Mouse (Mus musculus): Measurements from ENCODE around the gene Pptc7. TPM values are rescaled to one million over a fixed set of nuclear protein-coding genes. Genes with fewer than 3 reads are reported as not detected.

Gene Pptc7
- polyA plus RNA-seq, 1 experiment from 2014 or later, result 10.7 TPM

DNA sequence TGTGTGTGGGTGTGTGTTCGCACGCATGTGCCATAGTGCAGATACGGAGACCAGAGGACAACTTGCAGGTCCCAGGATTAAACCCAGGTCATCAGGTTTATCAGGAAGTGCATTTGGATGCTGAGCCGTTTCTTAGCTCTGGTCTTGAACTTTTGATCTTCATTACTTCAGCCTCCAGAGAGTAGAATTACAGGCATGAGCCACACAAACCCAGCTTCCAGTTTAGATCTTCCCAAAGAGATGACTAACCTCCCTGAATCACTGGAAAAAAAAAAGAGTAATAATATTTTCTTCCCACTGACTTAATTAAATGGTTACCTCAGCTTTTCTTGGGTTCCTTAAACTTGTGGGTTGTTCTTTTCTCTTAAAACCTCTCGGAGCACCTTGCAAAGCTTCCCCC is 11.3 kb upstream of the Pptc7 start:
- Histone ChIP-seq H3K27ac (no peak overlapping the region), H3K27me3 (no peaks in the 10 kb centered on the region), H3K4me2 (no peak overlapping the region), H3K4me1 (peaks cover 8% of the 10 kb centered on the region), H3K4me3 (replicated peaks) (no peak overlapping the region), H3K36me3 (replicated peaks) (no peaks in the 10 kb centered on the region), H3K9ac (no peak overlapping the region), H3K9me3 (no peaks in the 10 kb centered on the region)
- 89% methylated on average over 5 of the region's 5 CpGs for WGBS
- no peak for ATAC-seq (ENCODE audit: low FRiP score)

DNA sequence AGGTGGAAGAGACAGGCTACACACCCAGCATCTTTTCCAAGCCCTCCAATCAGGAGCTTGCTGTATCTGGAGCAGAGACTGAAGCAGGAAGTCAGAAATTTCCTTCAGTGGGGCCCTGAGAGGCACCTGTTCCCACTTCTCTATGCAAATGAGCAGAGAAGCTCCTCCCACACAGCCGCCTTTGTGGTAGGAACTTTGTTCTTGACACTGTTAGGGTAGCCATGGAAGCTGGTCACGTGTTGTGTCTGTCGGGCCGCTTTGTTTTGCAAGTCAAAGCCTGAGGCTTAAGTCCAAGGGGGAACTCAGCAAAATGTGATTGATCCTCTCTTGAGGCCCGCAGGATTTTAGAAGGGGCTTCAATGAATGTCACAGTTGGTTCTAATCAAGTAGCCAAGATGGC is 9.4 kb upstream of the Pptc7 start:
- peaks cover 8% of the 10 kb centered on the region for H3K4me1 ChIP-seq
- H3K36me3 ChIP-seq (replicated peaks), result no peaks in the 10 kb centered on the region
- H3K27ac ChIP-seq, result no peak overlapping the region
- no peaks in the 10 kb centered on the region for H3K9me3 ChIP-seq
- no peak for ATAC-seq (ENCODE audit: low FRiP score)
- no peaks in the 10 kb centered on the region for H3K27me3 ChIP-seq
- WGBS, result 8% methylated on average over 5 of the region's 5 CpGs
- no peak overlapping the region for H3K4me3 ChIP-seq (replicated peaks)
- H3K9ac ChIP-seq, result no peak overlapping the region
- H3K4me2 ChIP-seq, result no peak overlapping the region

DNA sequence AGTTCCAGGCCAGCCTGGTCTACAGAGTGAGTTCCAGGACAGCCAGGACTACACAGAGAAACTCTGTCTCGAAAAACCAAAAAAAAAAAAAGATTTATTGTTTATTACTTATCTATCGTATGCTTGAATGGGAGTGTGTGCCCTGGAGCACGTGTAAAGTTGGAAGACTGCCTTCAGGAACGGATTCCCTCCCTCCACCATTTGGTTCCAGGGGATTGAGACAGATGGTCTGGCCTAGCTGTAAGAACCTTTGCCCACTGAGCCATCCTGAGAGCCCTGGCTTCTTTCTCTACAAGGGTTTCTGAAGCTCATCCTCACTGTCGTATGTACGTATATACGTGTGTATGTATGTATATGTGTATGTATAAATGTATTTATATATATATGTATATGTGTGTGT is 5.2 kb upstream of the Pptc7 start:
- 91% methylated on average over 7 of the region's 7 CpGs for whole genome bisulfite sequencing

DNA sequence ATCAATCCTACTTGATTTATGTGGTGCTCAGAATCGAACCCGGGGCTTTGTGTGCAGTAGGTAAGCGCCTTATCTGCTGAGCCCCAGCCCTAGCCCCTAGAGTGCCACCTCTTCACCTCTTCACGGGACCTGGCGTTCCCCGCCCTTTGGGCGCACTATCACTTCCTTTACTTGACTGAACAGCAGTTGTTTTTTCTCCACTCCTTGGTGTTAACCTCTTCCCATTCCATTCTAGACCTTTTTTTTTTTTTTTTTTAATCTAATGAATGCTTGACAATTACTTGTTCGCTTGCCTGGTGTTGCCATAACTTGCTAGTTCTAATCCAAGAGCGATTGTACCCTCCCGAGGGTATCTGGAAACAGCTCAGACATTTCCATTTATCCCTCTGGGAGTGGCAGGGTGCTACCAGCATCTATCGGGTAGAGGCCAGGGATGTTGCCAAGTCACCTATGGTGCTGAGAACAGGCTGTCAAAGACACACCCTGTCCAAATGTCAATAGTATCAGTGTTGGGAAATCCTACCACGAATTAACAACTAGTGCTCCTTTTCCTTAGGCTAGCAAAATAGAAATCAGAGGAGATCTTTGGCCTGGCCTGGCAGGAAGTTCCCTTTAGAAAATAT is 4.3 kb upstream of the Pptc7 start:
- Histone ChIP-seq H3K27me3 (peaks cover 5% of the 10 kb centered on the region), H3K4me1 (peaks cover 16% of the 10 kb centered on the region), H3K27ac (no peak overlapping the region), H3K9me3 (no peaks in the 10 kb centered on the region), H3K36me3 (replicated peaks) (no peaks in the 10 kb centered on the region), H3K9ac (no peak overlapping the region), H3K4me2 (no peak overlapping the region), H3K4me3 (replicated peaks) (no peak overlapping the region)
- ATAC-seq (ENCODE audit: low FRiP score), result no peak
- 80% methylated on average over 12 of the region's 12 CpGs for WGBS

More for the DNA sequence above, 5.2 kb upstream of the Pptc7 start:
- H3K9me3 ChIP-seq, result no peaks in the 10 kb centered on the region
- H3K36me3 ChIP-seq (replicated peaks), result no peaks in the 10 kb centered on the region
- peaks cover 5% of the 10 kb centered on the region for H3K27me3 ChIP-seq
- H3K4me3 ChIP-seq (replicated peaks), result no peak overlapping the region
- no peak overlapping the region for H3K27ac ChIP-seq
- H3K9ac ChIP-seq, result no peak overlapping the region
- H3K4me2 ChIP-seq, result no peak overlapping the region
- ATAC-seq (ENCODE audit: low FRiP score), result no peak
- peaks cover 19% of the 10 kb centered on the region for H3K4me1 ChIP-seq

DNA sequence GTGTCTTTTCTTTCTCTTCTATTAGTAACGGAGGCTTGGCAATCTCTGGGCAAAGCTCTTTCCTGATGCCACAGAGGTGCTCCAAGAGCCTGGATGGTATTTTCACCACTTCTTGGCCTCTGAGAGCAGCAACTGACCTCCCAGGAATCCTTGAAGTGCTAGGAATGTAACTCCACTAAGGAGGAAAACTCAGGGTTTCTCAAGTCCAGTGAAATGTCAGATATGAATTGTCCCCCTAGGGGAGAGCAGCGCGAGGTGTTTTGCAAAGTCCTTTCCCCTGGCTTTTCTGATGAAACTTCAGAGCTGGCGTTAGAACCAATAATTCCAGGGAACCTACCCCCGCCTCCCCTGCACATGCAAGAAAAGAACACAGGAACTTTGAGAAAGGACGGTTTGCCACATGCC is 3.7 kb upstream of the Pptc7 start:
- Histone ChIP-seq H3K4me1 (peaks cover 16% of the 10 kb centered on the region), H3K9ac (no peak overlapping the region), H3K27me3 (peaks cover 5% of the 10 kb centered on the region), H3K36me3 (replicated peaks) (no peaks in the 10 kb centered on the region), H3K27ac (no peak overlapping the region), H3K4me3 (replicated peaks) (no peak overlapping the region), H3K9me3 (no peaks in the 10 kb centered on the region), H3K4me2 (no peak overlapping the region)
- WGBS, result 51% methylated on average over 6 of the region's 6 CpGs
- no peak for ATAC-seq (ENCODE audit: low FRiP score)

DNA sequence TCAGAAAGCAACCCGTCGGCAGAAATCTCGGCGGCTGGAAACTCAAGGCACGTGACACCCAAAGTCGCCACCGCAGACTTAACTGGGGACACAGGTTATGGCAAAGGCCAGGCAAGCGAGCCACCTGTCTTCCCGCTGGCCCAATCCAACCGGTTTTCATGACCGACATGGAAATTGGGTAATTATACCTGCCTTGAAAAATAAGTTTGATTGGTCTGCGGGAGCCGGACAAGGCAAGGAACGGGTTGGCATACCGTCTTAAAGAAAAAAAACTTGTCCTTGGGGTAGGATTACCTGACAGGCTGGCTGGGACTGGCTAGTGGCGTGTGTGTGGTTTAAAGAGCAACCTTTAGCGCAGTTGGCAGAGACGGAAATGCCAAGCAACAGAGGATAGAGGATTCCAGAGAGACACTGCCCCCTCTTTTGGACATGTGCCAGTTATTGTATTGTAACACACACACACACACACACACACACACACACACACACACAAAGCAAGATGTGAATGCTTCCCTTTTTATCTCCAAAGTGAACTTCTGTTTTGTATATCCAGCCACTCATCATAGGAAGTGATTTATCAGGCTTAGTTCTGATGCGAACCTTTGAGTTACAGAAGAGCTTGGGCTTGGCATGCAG is 3.2 kb upstream of the Pptc7 start:
- H3K9me3 ChIP-seq, result no peaks in the 10 kb centered on the region
- H3K4me2 ChIP-seq, result no peak overlapping the region
- no peaks in the 10 kb centered on the region for H3K36me3 ChIP-seq (replicated peaks)
- no peak for ATAC-seq (ENCODE audit: low FRiP score)
- H3K4me3 ChIP-seq (replicated peaks), result no peak overlapping the region
- peaks cover 21% of the 10 kb centered on the region for H3K4me1 ChIP-seq
- no peak overlapping the region for H3K9ac ChIP-seq
- peaks cover 5% of the 10 kb centered on the region for H3K27me3 ChIP-seq
- H3K27ac ChIP-seq, result no peak overlapping the region
- 44% methylated on average over 19 of the region's 19 CpGs for WGBS

DNA sequence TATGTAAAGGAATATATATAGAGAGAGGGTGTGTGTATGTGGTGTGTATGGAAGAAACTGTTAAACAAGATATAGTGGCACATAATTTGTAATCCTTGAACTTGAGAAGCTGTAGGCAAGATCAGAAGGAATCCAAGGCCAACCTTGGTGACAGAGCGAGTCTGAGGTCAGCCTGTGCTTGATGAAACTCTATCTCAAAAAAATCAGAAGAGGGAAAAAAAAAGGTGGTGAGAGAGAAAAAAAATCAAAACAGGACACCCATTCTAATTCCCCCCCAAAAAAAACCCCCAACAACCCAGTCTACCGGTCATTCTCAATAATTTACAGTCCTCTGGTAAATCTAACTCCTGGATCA is 360 bp upstream of the Pptc7 start:
- H3K4me3 ChIP-seq (replicated peaks), result peak overlapping the region; percentile 99
- WGBS, result 27% methylated on average over 2 of the region's 2 CpGs
- ATAC-seq (ENCODE audit: low FRiP score), result 0 out of 2 replicates have a peak, but pooled peaks have one; percentile 4
- H3K27ac ChIP-seq, result no peak overlapping the region
- no peak overlapping the region for H3K9ac ChIP-seq
- H3K9me3 ChIP-seq, result no peaks in the 10 kb centered on the region
- H3K36me3 ChIP-seq (replicated peaks), result peaks cover 16% of the 10 kb centered on the region
- peak overlapping the region; percentile 36; the same call in 1 of the 2 replicates for H3K4me2 ChIP-seq
- peaks cover 5% of the 10 kb centered on the region for H3K27me3 ChIP-seq
- peaks cover 25% of the 10 kb centered on the region for H3K4me1 ChIP-seq

DNA sequence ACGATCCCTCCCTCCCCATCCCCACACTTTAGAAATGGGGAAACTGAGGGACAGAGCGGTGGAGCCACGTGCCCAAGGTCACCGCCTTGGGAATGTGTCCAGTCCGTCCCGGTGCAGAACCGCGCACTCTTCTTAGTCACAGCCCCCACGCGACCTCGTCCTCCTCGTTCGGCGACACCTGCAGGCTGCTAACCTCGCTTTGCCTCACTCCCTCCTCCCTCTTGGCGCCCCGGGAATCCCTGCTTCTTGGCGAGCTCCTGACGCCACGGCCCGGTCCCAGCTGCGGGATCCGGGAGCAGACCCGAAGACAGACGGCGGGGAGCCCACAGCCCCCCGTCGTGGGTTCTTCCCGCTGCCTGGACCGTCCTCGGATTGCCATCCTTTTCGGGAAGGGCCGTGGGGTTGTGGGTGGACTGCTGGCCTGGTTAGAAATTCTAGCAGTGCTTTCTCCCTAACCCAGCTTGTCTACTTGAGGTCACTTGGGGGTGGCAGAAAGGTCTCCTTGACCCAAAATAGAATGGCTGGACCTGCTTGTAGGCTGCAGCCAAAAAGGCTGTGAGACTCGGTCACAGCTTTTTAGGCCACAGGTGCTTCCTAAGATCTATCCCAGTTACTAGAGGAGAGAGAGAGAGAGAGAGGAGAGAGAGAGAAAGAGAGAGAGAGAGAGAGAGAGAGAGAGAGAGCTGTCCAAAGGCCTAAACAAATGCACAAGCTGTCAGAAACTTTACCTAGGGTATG is 1.0 kb downstream of the Pptc7 start:
- 1% methylated on average over 34 of the region's 34 CpGs for WGBS
- H3K9ac ChIP-seq, result peak overlapping the region; percentile 94
- H3K4me2 ChIP-seq, result peak overlapping the region; percentile 99
- H3K4me3 ChIP-seq (replicated peaks), result peak overlapping the region; percentile 99
- H3K9me3 ChIP-seq, result 0 out of 2 replicates have a peak, but pooled peaks cover 7% of the 10 kb centered on the region
- peaks cover 5% of the 10 kb centered on the region for H3K27me3 ChIP-seq
- H3K4me1 ChIP-seq, result peaks cover 25% of the 10 kb centered on the region
- H3K27ac ChIP-seq, result peak overlapping the region; percentile 87
- H3K36me3 ChIP-seq (replicated peaks), result peaks cover 16% of the 10 kb centered on the region
- peak; percentile 18; the same call in 1 of the 2 replicates for ATAC-seq (ENCODE audit: low FRiP score)

DNA sequence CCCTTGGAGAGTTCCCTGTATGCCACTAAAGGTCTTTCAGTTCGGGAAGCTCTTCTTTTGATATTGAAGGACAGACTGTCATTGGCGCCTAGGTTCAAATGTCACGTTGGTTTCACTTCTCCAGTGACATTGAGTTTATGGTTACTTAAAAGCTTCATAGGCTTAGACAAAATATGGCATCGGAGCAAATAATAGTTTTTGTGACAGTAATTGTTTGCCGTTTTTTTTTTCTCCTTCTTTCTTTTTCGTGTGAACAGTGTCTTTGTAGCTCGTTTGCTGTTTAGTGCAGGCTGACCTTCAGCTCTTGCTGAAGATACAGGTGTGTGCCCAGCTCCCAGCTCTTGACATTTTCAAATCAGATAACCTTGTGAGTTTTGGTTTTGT is 1.6 kb downstream of the Pptc7 start:
- WGBS, result 60% methylated on average over 7 of the region's 7 CpGs
- H3K4me3 ChIP-seq (replicated peaks), result peak overlapping the region; percentile 99
- peak overlapping the region; percentile 99 for H3K4me2 ChIP-seq
- peak overlapping the region; percentile 94 for H3K9ac ChIP-seq
- H3K27ac ChIP-seq, result no peak overlapping the region
- H3K9me3 ChIP-seq, result 0 out of 2 replicates have a peak, but pooled peaks cover 7% of the 10 kb centered on the region
- H3K27me3 ChIP-seq, result peaks cover 3% of the 10 kb centered on the region
- H3K36me3 ChIP-seq (replicated peaks), result peaks cover 16% of the 10 kb centered on the region
- H3K4me1 ChIP-seq, result peaks cover 20% of the 10 kb centered on the region
- no peak for ATAC-seq (ENCODE audit: low FRiP score)

DNA sequence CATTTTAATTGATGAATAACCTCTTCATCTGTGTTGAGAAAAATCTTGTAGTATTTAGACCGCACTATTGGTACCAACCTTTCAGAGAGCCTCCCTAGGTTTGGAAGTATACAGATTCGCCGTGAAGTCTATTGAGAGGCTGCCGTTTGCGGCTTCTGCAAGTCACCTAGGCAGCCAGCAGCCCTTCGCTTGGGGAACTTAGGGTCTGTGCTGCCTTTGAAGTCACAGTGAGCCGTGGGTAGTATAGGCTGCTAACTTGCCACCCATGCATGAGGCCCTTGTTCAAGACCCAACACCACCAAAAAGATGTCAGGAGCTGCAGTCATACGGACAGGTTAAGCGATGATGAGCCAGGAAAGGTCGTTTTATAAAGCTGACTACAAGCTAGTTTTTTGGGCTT is 2.0 kb downstream of the Pptc7 start:
- 0 out of 2 replicates have a peak, but pooled peaks cover 7% of the 10 kb centered on the region for H3K9me3 ChIP-seq
- no peak for ATAC-seq (ENCODE audit: low FRiP score)
- H3K36me3 ChIP-seq (replicated peaks), result peaks cover 16% of the 10 kb centered on the region
- WGBS, result 87% methylated on average over 10 of the region's 10 CpGs
- H3K27ac ChIP-seq, result no peak overlapping the region
- no peak overlapping the region for H3K4me3 ChIP-seq (replicated peaks)
- H3K27me3 ChIP-seq, result no peaks in the 10 kb centered on the region
- peak overlapping the region; percentile 99 for H3K4me2 ChIP-seq
- H3K4me1 ChIP-seq, result peaks cover 16% of the 10 kb centered on the region
- H3K9ac ChIP-seq, result no peak overlapping the region

DNA sequence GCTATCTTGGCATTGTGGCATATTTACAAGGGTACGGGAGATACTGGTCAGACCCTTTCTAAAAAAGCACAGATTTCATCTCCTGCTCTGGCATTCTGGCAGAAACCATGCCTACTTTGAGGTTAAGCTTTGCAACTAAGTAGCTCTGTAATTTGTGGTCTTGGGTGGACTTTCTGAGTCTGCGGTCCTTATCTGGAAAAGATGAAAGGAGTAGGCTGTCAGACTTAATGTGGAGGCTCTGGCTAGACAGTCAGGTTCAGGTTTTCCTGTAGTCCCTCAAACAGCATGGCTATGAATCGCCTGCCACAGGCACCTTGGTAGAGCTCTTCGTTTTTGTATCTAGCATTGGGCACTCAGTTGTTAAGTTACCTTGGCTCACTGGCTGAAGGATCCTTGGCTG is 2.9 kb downstream of the Pptc7 start:
- Histone ChIP-seq H3K9me3 (0 out of 2 replicates have a peak, but pooled peaks cover 7% of the 10 kb centered on the region), H3K27me3 (no peaks in the 10 kb centered on the region), H3K27ac (no peak overlapping the region), H3K4me1 (peaks cover 22% of the 10 kb centered on the region), H3K9ac (no peak overlapping the region), H3K36me3 (replicated peaks) (peaks cover 16% of the 10 kb centered on the region), H3K4me2 (no peak overlapping the region), H3K4me3 (replicated peaks) (no peak overlapping the region)
- no peak for ATAC-seq (ENCODE audit: low FRiP score)
- 94% methylated on average over 4 of the region's 4 CpGs for WGBS

DNA sequence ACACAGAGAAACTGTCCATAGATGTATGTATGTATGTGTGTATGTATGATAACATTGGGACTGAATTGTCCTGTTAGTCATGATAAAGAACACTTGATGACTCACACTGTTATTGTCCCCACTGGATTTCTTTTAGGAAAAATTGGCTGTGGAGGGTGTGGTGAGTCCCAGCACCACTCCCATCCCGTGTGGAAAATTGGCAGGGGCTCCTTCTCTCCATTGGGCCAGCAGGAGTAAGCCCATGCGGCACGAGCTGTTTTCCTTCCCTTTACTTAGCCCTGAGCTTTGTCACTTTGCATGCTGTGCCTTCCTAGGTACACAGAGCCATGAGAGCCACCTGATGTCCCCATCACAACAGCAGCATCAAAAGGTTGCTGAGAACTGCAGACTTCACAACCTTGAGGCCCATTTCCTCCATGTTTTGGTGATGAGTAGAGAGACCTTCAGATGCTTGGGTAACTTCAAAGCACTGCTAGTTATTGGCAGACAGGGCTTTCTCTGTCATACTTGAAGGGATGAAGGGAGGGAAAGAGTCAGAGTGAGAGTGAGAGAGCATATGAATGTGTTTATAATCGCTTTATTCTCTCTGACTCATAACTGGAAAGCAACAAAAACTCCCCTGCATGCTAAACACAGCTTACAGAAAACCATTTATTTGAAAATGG is 4.1 kb downstream of the Pptc7 start:
- Histone ChIP-seq H3K36me3 (replicated peaks) (peaks cover 16% of the 10 kb centered on the region), H3K9ac (no peak overlapping the region), H3K4me1 (peaks cover 31% of the 10 kb centered on the region), H3K27me3 (no peaks in the 10 kb centered on the region), H3K4me2 (no peak overlapping the region), H3K27ac (no peak overlapping the region), H3K9me3 (0 out of 2 replicates have a peak, but pooled peaks cover 7% of the 10 kb centered on the region), H3K4me3 (replicated peaks) (no peak overlapping the region)
- 87% methylated on average over 4 of the region's 4 CpGs for WGBS
- no peak for ATAC-seq (ENCODE audit: low FRiP score)

Data from forebrain, embryonic 12.5 days (tissue).